ENCODE assay signal across 12 mouse cellular contexts in genomic region chr11:88901341-88901802, GRCm38 (mm10). TPM values are rescaled to one million over a fixed set of nuclear protein-coding genes. Genes with fewer than 3 reads are reported as not detected.
DNase-seq lines count a peak whose midpoint lies in the region; ATAC-seq and TF ChIP-seq lines count a peak whose summit lies in the region.
"Had no signal": no experiment of that assay in that cellular context is flagged by ENCODE, and none has a peak within 500 bp of the region (broad histone marks: within the 10 kb centered on the region; RNA-seq: fewer than 3 reads in every experiment).

No protein-coding gene starts in this region.

- no peaks in the 10 kb centered on the region for H3K36me3 ChIP-seq in kidney, embryonic 15.5 days
- no peaks in the 10 kb centered on the region for H3K36me3 ChIP-seq in heart, embryonic 11.5 days (ENCODE audit: control insufficient read depth, insufficient read depth, low read length)
- no peaks in the 10 kb centered on the region for H3K36me3 ChIP-seq in stomach, embryonic 16.5 days (ENCODE audit: control insufficient read depth, insufficient read depth, low read length)
- no peaks in the 10 kb centered on the region for H3K36me3 ChIP-seq in intestine, postnatal 0 days (ENCODE audit: control insufficient read depth, insufficient read depth)
- no peaks in the 10 kb centered on the region for H3K36me3 ChIP-seq in midbrain, embryonic 13.5 days

- no peak overlapping the region for H3K4me2 ChIP-seq in kidney, embryonic 15.5 days
- peak overlapping the region; percentile 14 for H3K4me2 ChIP-seq in heart, embryonic 11.5 days
- H3K4me2 ChIP-seq in stomach, embryonic 16.5 days (ENCODE audit: low read depth, low read length): no peak overlapping the region
- H3K4me2 ChIP-seq in intestine, postnatal 0 days (replicated peaks; ENCODE audit: low read depth): no peak overlapping the region
- no peak overlapping the region for H3K4me2 ChIP-seq in midbrain, embryonic 13.5 days (replicated peaks)
- H3K4me2 ChIP-seq: liver, embryonic 11.5 days had no signal

- peak; percentile 44 to 57 for DNase-seq in kidney, adult 8-10 months
- DNase-seq in kidney, postnatal 10 days: peak; percentile 69
- DNase-seq in ovary, postnatal 14 days (ENCODE audit: low spot score): no peak
- DNase-seq: cerebellum, adult 9-11 months; thymus, postnatal 4 days had no signal

- H3K4me1 ChIP-seq in kidney, embryonic 15.5 days: peaks cover 25% of the 10 kb centered on the region
- H3K4me1 ChIP-seq in heart, embryonic 11.5 days (ENCODE audit: control insufficient read depth, insufficient read depth, low read length): peaks cover 10% of the 10 kb centered on the region; the same call in 1 of the 2 replicates
- no peaks in the 10 kb centered on the region for H3K4me1 ChIP-seq in stomach, embryonic 16.5 days (ENCODE audit: control insufficient read depth, insufficient read depth, low read length)
- H3K4me1 ChIP-seq in intestine, postnatal 0 days (replicated peaks; ENCODE audit: control insufficient read depth, insufficient read depth, low read length): peaks cover 8% of the 10 kb centered on the region; the same call in 1 of the 2 replicates
- no peaks in the 10 kb centered on the region for H3K4me1 ChIP-seq in midbrain, embryonic 13.5 days (replicated peaks)

- H3K27me3 ChIP-seq in kidney, embryonic 15.5 days: no peaks in the 10 kb centered on the region
- no peaks in the 10 kb centered on the region for H3K27me3 ChIP-seq in heart, embryonic 11.5 days (ENCODE audit: control insufficient read depth, insufficient read depth, low read length)
- H3K27me3 ChIP-seq in stomach, embryonic 16.5 days (ENCODE audit: control insufficient read depth, insufficient read depth, low read length): no peaks in the 10 kb centered on the region
- H3K27me3 ChIP-seq in intestine, postnatal 0 days (replicated peaks; ENCODE audit: control insufficient read depth, insufficient read depth, low read length): no peaks in the 10 kb centered on the region
- H3K27me3 ChIP-seq in midbrain, embryonic 13.5 days: peaks cover 11% of the 10 kb centered on the region; the same call in 1 of the 2 replicates

- no peaks in the 10 kb centered on the region for H3K9me3 ChIP-seq in kidney, embryonic 15.5 days (replicated peaks)
- no peaks in the 10 kb centered on the region for H3K9me3 ChIP-seq in heart, embryonic 11.5 days (replicated peaks; ENCODE audit: control insufficient read depth, low read length)
- no peaks in the 10 kb centered on the region for H3K9me3 ChIP-seq in stomach, embryonic 16.5 days (replicated peaks; ENCODE audit: control insufficient read depth, low read length)
- no peaks in the 10 kb centered on the region for H3K9me3 ChIP-seq in intestine, postnatal 0 days (ENCODE audit: control insufficient read depth)
- no peaks in the 10 kb centered on the region for H3K9me3 ChIP-seq in midbrain, embryonic 13.5 days

- H3K4me3 ChIP-seq in kidney, embryonic 15.5 days (replicated peaks): no peak overlapping the region
- no peak overlapping the region for H3K4me3 ChIP-seq in heart, embryonic 11.5 days (ENCODE audit: low read depth, low read length)
- H3K4me3 ChIP-seq in stomach, embryonic 16.5 days (replicated peaks; ENCODE audit: low read length): no peak overlapping the region
- no peak overlapping the region for H3K4me3 ChIP-seq in intestine, postnatal 0 days (ENCODE audit: low read depth, low read length)
- no peak overlapping the region for H3K4me3 ChIP-seq in midbrain, embryonic 13.5 days (replicated peaks)
- H3K4me3 ChIP-seq: erythroblast, embryonic 14.5 days had no signal

- no peak for ATAC-seq in kidney, embryonic 15.5 days (replicated peaks; ENCODE audit: low FRiP score)
- ATAC-seq in heart, embryonic 11.5 days (replicated peaks; ENCODE audit: insufficient number of reproducible peaks, low FRiP score, low TSS enrichment): no peak
- peak; percentile 25; the same call in 1 of the 2 replicates for ATAC-seq in stomach, embryonic 16.5 days (ENCODE audit: insufficient read depth, low FRiP score)
- ATAC-seq in intestine, postnatal 0 days: no peak
- ATAC-seq in midbrain, embryonic 13.5 days: no peak

- H3K9ac ChIP-seq in kidney, embryonic 15.5 days: no peak overlapping the region
- H3K9ac ChIP-seq in heart, embryonic 11.5 days (ENCODE audit: low read depth, low read length): no peak overlapping the region
- no peak overlapping the region for H3K9ac ChIP-seq in stomach, embryonic 16.5 days (ENCODE audit: low read length)
- H3K9ac ChIP-seq in intestine, postnatal 0 days (ENCODE audit: low read depth, low read length): no peak overlapping the region
- H3K9ac ChIP-seq in midbrain, embryonic 13.5 days (replicated peaks): no peak overlapping the region

- 52% methylated on average over 7 of the region's 7 CpGs for WGBS in kidney, embryonic 15.5 days
- WGBS in heart, embryonic 11.5 days (ENCODE audit: insufficient replicate concordance): 49% methylated on average over 7 of the region's 7 CpGs
- 57% methylated on average over 7 of the region's 7 CpGs for WGBS in stomach, embryonic 16.5 days
- 56% methylated on average over 7 of the region's 7 CpGs for WGBS in intestine, postnatal 0 days
- WGBS in midbrain, embryonic 13.5 days: 86% methylated on average over 7 of the region's 7 CpGs

- H3K27ac ChIP-seq in kidney, embryonic 15.5 days: no peak overlapping the region
- H3K27ac ChIP-seq in heart, embryonic 11.5 days (ENCODE audit: low read depth, low read length): peak overlapping the region; percentile 50; the same call in 1 of the 2 replicates
- no peak overlapping the region for H3K27ac ChIP-seq in stomach, embryonic 16.5 days (ENCODE audit: low read length)
- no peak overlapping the region for H3K27ac ChIP-seq in intestine, postnatal 0 days (ENCODE audit: low read depth, low read length)
- H3K27ac ChIP-seq in midbrain, embryonic 13.5 days: no peak overlapping the region

- TF ChIP-seq CTCF in intestine, postnatal 0 days (IDR thresholded peaks at IDR 0.05; ENCODE audit: low read depth): no peak

RNA-seq across cellular contexts. Expression of gene Akap1, which starts 37.0 kb away (rescaled TPM):
- polyA plus RNA-seq in kidney, embryonic 15.5 days (2015; fragmentation: Nextera tagmentation; extraction: Ambion mirVana): 20.8 and 22.2 TPM in 2 replicates
- polyA plus RNA-seq in heart, embryonic 11.5 days (2014; fragmentation: Nextera tagmentation; extraction: Ambion mirVana): 24.4 and 24.7 TPM in 2 replicates
- 28.5 and 30.9 TPM in 2 replicates for polyA plus RNA-seq in stomach, embryonic 16.5 days (2015; fragmentation: Nextera tagmentation; extraction: Ambion mirVana)
- 12.3 and 12.4 TPM in 2 replicates for polyA plus RNA-seq in intestine, postnatal 0 days (2015; fragmentation: Nextera tagmentation; extraction: Ambion mirVana)
- 25.3 and 27.7 TPM in 2 replicates for polyA plus RNA-seq in midbrain, embryonic 13.5 days (2015; fragmentation: Nextera tagmentation; extraction: Ambion mirVana)

RNA-seq across cellular contexts. Expression of gene Scpep1, which starts 53.9 kb away (rescaled TPM):
- polyA plus RNA-seq in kidney, embryonic 15.5 days (2015; fragmentation: Nextera tagmentation; extraction: Ambion mirVana): 128 and 130 TPM in 2 replicates
- 51.2 and 58.0 TPM in 2 replicates for polyA plus RNA-seq in heart, embryonic 11.5 days (2014; fragmentation: Nextera tagmentation; extraction: Ambion mirVana)
- 88.2 and 93.1 TPM in 2 replicates for polyA plus RNA-seq in stomach, embryonic 16.5 days (2015; fragmentation: Nextera tagmentation; extraction: Ambion mirVana)
- polyA plus RNA-seq in intestine, postnatal 0 days (2015; fragmentation: Nextera tagmentation; extraction: Ambion mirVana): 191 and 210 TPM in 2 replicates
- 26.7 and 27.8 TPM in 2 replicates for polyA plus RNA-seq in midbrain, embryonic 13.5 days (2015; fragmentation: Nextera tagmentation; extraction: Ambion mirVana)
